Mouse (Mus musculus) forebrain, postnatal 0 days (tissue): Measurements from ENCODE around the gene Selenoi. TPM values are rescaled to one million over a fixed set of nuclear protein-coding genes. Genes with fewer than 3 reads are reported as not detected.
"Not testable (repeated sequence)": the region's sequence is repeated elsewhere in the genome, so short reads cannot be mapped to it uniquely, and the experiment has no call there.

Experiments
- ATAC-seq: fragments of 200-750 bp; cut with Nextera tagmentation; 2 replicates; pipeline ENCODE4 v1.8.0; 2017; ENCODE audit warnings: mild to moderate bottlenecking, moderate library complexity
- DNase-seq: peaks from one replicate; pipeline ENCODE4 v3.0.0-alpha.2; 2015
- H3K27ac ChIP-seq: fragments of 300-500 bp; sonication (generic); 2 replicates; pipeline ENCODE4 v1.5.1; 2014; ENCODE audit warnings: low read depth, mild to moderate bottlenecking, antibody characterized with exemption, low read length, moderate library complexity, mixed read lengths
- H3K27me3 ChIP-seq: fragments of 300-500 bp; sonication (generic); 2 replicates; pipeline ENCODE4 v1.6.1; 2014; ENCODE audit warnings: mild to moderate bottlenecking, low read length, mixed read lengths; ENCODE audit not compliant: insufficient read depth
- H3K36me3 ChIP-seq: fragments of 300-500 bp; sonication (generic); 2 replicates; pipeline ENCODE4 v1.6.1; 2014; ENCODE audit warnings: mild to moderate bottlenecking, moderate library complexity; ENCODE audit not compliant: insufficient read depth
- H3K4me1 ChIP-seq: fragments of 300-500 bp; sonication (generic); 2 replicates; pipeline ENCODE4 v1.6.1; 2014; ENCODE audit warnings: antibody characterized with exemption; ENCODE audit not compliant: insufficient read depth
- H3K4me2 ChIP-seq: fragments of 300-500 bp; sonication (generic); 2 replicates; pipeline ENCODE4 v1.6.1; 2014; ENCODE audit warnings: low read depth, mild to moderate bottlenecking, moderate library complexity
- H3K4me3 ChIP-seq: fragments of 300-500 bp; sonication (generic); 2 replicates; pipeline ENCODE4 v1.5.1; 2014; ENCODE audit warnings: low read depth, low read length, mixed read lengths
- H3K9ac ChIP-seq: fragments of 300-500 bp; sonication (generic); 2 replicates; pipeline ENCODE4 v1.6.1; 2014; ENCODE audit warnings: mild to moderate bottlenecking
- H3K9me3 ChIP-seq: fragments of 300-500 bp; sonication (generic); 2 replicates; pipeline ENCODE4 v1.6.1; 2016; ENCODE audit warnings: low read length
- CTCF ChIP-seq: sonication (generic); IDR thresholded peaks from 2 replicates; pipeline ENCODE4 v1.5.1; 2016; ENCODE audit warnings: antibody characterized with exemption, control low read depth, low read depth
- WGBS: fragments of 180-500 bp; shearing (Covaris S2); extraction: QIAGEN DNeasy Blood & Tissue Kit; methylation state at CpG from one replicate; pipeline ENCODE4 v1.1.7; 2014; 5-methylcytosine and 5-hydroxymethylcytosine counted together
- polyA plus RNA-seq: library from polyadenylated mRNA; unstranded; fragments of >200 nt; fragmentation: Nextera tagmentation; extraction: Ambion mirVana; gene quantifications from 2 replicates; pipeline ENCODE4 v1.2.1, GENCODE M21; 2015
- total RNA-seq: library from RNA; depleted of rRNA; stranded (reverse); fragments of >200 nt; gene quantifications from 2 replicates; pipeline ENCODE4 v1.2.3, GENCODE M21; 2014

Gene Selenoi
- total and polyA plus RNA-seq, 2 experiments from 2014 or later: 21.1 to 59.6 TPM

- H3K27me3 ChIP-seq: no peaks in the 10 kb centered on the region
- H3K9me3 ChIP-seq: no peaks in the 10 kb centered on the region
- no peak overlapping the region for H3K4me3 ChIP-seq
- H3K4me2 ChIP-seq: no peak overlapping the region
- TF ChIP-seq CTCF: no peak
- no peak overlapping the region for H3K27ac ChIP-seq
- WGBS: 86% methylated on average over 10 of the region's 10 CpGs
- H3K36me3 ChIP-seq: no peaks in the 10 kb centered on the region
- H3K4me1 ChIP-seq: no peaks in the 10 kb centered on the region
- H3K9ac ChIP-seq: no peak overlapping the region
- no peak for DNase-seq
- ATAC-seq: no peak
Measured at GRCm38 (mm10) chr5:30203216-30203885, 29.0 kb upstream of the Selenoi start.

DNA sequence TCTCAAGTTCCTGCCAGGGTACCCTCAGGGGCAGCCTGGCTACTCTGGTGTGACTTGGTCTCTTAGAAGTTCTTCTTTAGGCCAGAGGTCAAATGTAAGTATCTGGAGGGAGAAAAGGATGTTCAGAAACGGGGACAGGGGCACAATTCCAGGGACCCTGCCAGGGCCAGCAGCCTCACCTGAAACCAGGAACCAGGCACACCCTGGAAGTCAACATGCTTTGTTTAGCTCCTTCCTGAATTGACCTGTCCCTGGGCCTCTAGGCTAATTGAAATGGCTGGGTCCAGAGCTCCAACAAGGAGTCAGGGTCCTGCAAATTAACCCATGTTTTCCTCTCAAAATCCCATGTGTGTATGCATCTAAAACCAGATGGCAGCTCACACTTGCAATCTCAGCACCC, 27.9 kb upstream of the Selenoi start:
- Histone ChIP-seq H3K27me3 (no peaks in the 10 kb centered on the region), H3K27ac (no peak overlapping the region), H3K9ac (no peak overlapping the region), H3K4me1 (no peaks in the 10 kb centered on the region), H3K4me2 (no peak overlapping the region), H3K9me3 (no peaks in the 10 kb centered on the region), H3K4me3 (no peak overlapping the region), H3K36me3 (no peaks in the 10 kb centered on the region)
- WGBS: 55% methylated on average over 1 of the region's 1 CpGs
- ATAC-seq (no peak), DNase-seq (no peak)
- no peak for TF ChIP-seq CTCF

- H3K36me3 ChIP-seq: no peaks in the 10 kb centered on the region
- H3K4me3 ChIP-seq: no peak overlapping the region
- no peaks in the 10 kb centered on the region for H3K27me3 ChIP-seq
- no peak overlapping the region for H3K9ac ChIP-seq
- no peak overlapping the region for H3K27ac ChIP-seq
- no peaks in the 10 kb centered on the region for H3K4me1 ChIP-seq
- ATAC-seq (no peak), DNase-seq (no peak)
- no peak overlapping the region for H3K4me2 ChIP-seq
- H3K9me3 ChIP-seq: no peaks in the 10 kb centered on the region
- WGBS: 77% methylated on average over 3 of the region's 3 CpGs
- TF ChIP-seq CTCF: no peak
Measured at GRCm38 (mm10) chr5:30205034-30205433, 27.3 kb upstream of the Selenoi start.

DNA sequence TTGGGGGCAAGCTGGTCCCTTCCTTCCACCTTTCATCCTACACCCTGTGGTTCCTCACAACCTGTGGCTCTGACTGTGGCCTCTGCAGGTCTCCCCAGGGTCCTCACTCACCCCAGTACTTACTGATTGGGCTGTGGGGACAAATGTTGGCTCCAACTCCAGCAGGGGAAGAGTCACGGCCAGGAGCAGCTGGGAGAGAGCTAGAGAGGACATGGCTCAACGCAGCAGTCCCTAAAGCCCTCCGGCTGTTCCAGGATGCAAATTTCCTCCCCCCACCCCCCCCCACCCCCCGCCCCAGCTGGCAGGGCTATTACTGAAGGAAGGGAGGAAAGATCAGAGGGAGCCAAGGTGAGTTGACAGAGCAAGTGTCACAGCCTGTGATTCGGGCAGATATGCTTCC, 26.9 kb upstream of the Selenoi start, which contains the start of gene Adgrf3:
Adgrf3 (minus strand) TSS at position 230 of the 400 bp plus-strand sequence.
- no peak within 1 kb of the TSS for H3K4me3 ChIP-seq
- H3K36me3 ChIP-seq: no peaks in the 10 kb centered on the region
- ATAC-seq: no peak
- no peak within 1 kb of the TSS for H3K9ac ChIP-seq
- no peak for TF ChIP-seq CTCF
- DNase-seq: no peak
- no peak within 1 kb of the TSS for H3K4me2 ChIP-seq
- H3K4me1 ChIP-seq: no peaks in the 10 kb centered on the region
- 45% methylated on average over 5 of the region's 5 CpGs for WGBS
- H3K9me3 ChIP-seq: no peaks in the 10 kb centered on the region
- no peaks in the 10 kb centered on the region for H3K27me3 ChIP-seq
- no peak within 1 kb of the TSS for H3K27ac ChIP-seq

GRCm38 (mm10) chr5:30207276-30207675, 25.1 kb upstream of the Selenoi start:
- no peaks in the 10 kb centered on the region for H3K36me3 ChIP-seq
- H3K4me2 ChIP-seq: no peak overlapping the region
- H3K27ac ChIP-seq: no peak overlapping the region
- no peak overlapping the region for H3K4me3 ChIP-seq
- DNase-seq (no peak), ATAC-seq (no peak)
- no peaks in the 10 kb centered on the region for H3K27me3 ChIP-seq
- TF ChIP-seq CTCF: peak; percentile 46
- no peak overlapping the region for H3K9ac ChIP-seq
- 66% methylated on average over 6 of the region's 6 CpGs for WGBS
- no peaks in the 10 kb centered on the region for H3K9me3 ChIP-seq
- H3K4me1 ChIP-seq: no peaks in the 10 kb centered on the region

DNA sequence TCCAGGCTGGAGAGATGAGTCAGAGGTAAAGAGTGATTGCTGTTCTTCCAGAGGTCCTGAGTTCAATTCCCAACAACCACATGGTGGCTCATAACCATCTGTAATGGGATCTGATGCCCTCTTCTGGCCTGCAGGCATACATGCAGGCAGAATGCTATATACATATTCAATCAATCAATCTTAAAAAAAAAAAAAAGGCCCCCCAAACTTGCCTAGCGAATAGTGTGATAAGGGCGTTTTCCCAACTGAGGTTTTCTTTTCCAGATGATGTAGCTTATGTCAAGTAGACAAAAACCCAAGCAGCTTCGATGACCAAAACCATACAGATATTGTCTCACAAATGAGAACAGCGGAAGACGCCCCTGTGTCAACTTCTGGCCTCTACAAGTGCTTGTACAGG, 21.6 kb upstream of the Selenoi start:
- ATAC-seq, H3K27me3 ChIP-seq, H3K36me3 ChIP-seq, H3K9ac ChIP-seq, H3K4me3 ChIP-seq, DNase-seq, H3K9me3 ChIP-seq, H3K4me1 ChIP-seq, H3K4me2 ChIP-seq, H3K27ac ChIP-seq: not testable (repeated sequence)
- WGBS: 88% methylated on average over 5 of the region's 5 CpGs

- H3K27me3 ChIP-seq: no peaks in the 10 kb centered on the region
- 8% methylated on average over 4 of the region's 4 CpGs for WGBS
- H3K36me3 ChIP-seq: no peaks in the 10 kb centered on the region
- no peaks in the 10 kb centered on the region for H3K4me1 ChIP-seq
- no peaks in the 10 kb centered on the region for H3K9me3 ChIP-seq
- H3K4me2 ChIP-seq: no peak overlapping the region
- DNase-seq (peak; percentile 86), ATAC-seq (peak; percentile 34; the same call in 1 of the 2 replicates)
- no peak overlapping the region for H3K9ac ChIP-seq
- H3K4me3 ChIP-seq: no peak overlapping the region
- no peak overlapping the region for H3K27ac ChIP-seq
- TF ChIP-seq CTCF: peak; percentile 88
Measured at GRCm38 (mm10) chr5:30214889-30215288, 17.5 kb upstream of the Selenoi start.
